Mouse (Mus musculus): ENCODE measurements around the gene Ccl11.

GRCm38 (mm10) chr11:82066953-82067571 is 9.4 kb downstream of the Ccl11 start:
- TF ChIP-seq MYOD1 (IDR thresholded peaks at IDR 0.05; ENCODE audit: control insufficient read depth in 1 of 3, insufficient read length in 2 of 3, low read depth in 2 of 3) (no peak), POLR2A (IDR thresholded peaks at IDR 0.05; ENCODE audit: insufficient read length, low read depth) (no peak), CEBPB (IDR thresholded peaks at IDR 0.05; ENCODE audit: insufficient read depth, poor library complexity, severe bottlenecking) (no peak), E2F4 (IDR thresholded peaks at IDR 0.05; ENCODE audit: insufficient read depth) (no peak), TCF12 (IDR thresholded peaks at IDR 0.05; ENCODE audit: insufficient read depth, poor library complexity, severe bottlenecking) (no peak), MAX (IDR thresholded peaks at IDR 0.05; ENCODE audit: low read depth) (no peak)

Data from myocyte (in vitro differentiated cells).